Mouse (Mus musculus): ENCODE data around the gene Prc1. TPM values are rescaled to one million over a fixed set of nuclear protein-coding genes. Genes with fewer than 3 reads are reported as not detected.
A peak's percentile ranks its signal among the peaks of the same experiment; 100 is the strongest.
"Not testable (repeated sequence)": the region's sequence is repeated elsewhere in the genome, so short reads cannot be mapped to it uniquely, and the experiment has no call there.

Prc1 gene
- polyA plus RNA-seq, 1 experiment from 2014 or later = 177 TPM

DNA sequence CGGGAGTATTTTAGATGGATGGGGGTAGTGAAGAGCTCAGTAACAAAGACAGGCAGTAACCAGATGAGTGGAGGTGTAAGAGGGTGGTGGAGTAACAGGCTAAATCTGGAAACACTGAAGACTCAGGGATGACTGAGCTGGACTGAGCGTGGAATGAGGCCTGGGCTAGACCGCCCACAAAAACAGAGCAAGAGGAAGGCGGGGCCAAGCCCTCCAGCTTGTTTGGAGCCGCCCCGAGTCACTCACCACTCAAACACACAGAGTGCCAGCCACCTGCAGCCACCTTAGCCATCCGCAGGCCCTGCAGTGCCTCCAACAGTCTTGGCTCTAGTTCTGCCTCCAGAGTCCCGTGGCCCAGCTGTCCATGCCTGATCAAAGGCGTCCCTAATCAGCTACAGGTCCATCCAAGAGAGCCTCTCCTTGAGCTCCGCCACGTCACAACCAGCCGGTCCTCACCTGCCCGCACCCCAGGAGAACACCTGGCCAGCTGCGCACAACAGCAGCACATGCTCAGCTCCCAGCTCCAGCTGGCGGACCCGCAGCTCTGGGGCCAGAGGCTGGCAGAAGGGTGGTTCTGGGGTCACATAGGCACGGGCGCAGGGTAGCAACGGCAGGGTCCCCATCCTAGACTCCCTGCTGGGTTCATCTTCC lies 25.7 kb downstream of the Prc1 start:
- Histone ChIP-seq H3K9ac (no peak overlapping the region), H3K4me1 (peaks cover 12% of the 10 kb centered on the region), H3K9me3 (no peaks in the 10 kb centered on the region; the same call in 1 of the 2 replicates), H3K4me2 (no peak overlapping the region), H3K36me3 (peaks cover 38% of the 10 kb centered on the region), H3K27me3 (no peaks in the 10 kb centered on the region), H3K4me3 (no peak overlapping the region), H3K27ac (no peak overlapping the region)
- WGBS = 67% methylated on average over 19 of the region's 19 CpGs
- no peak for ATAC-seq (ENCODE audit: borderline replicate concordance, extremely low read depth, low FRiP score, low TSS enrichment)

DNA sequence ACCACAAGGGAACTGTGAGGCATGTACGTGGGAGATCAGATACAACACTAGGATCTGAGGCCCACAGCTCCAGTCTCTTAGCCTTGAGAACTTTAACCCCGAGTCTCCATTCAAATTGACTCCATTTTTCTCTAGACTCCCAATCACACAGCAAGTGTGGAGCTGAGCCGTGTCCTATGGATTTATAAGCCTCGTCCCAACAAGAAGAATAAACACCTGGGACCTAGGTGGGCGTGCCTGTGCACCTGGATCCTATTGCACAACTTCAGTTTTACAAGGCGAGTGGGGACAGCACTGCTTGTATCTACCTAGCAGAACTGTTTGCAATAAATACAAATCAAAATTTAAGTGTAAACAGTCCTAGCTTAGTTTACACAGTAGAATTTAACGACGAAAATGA lies 29.1 kb downstream of the Prc1 start:
- 15% methylated on average over 8 of the region's 8 CpGs for WGBS
- Histone ChIP-seq H3K9ac (peak overlapping the region; percentile 57), H3K9me3 (no peaks in the 10 kb centered on the region), H3K27me3 (no peaks in the 10 kb centered on the region), H3K4me2 (peak overlapping the region; percentile 76), H3K36me3 (peaks cover 43% of the 10 kb centered on the region), H3K27ac (peak overlapping the region; percentile 93), H3K4me1 (peaks cover 16% of the 10 kb centered on the region), H3K4me3 (peak overlapping the region; percentile 77)
- no peak for ATAC-seq (ENCODE audit: borderline replicate concordance, extremely low read depth, low FRiP score, low TSS enrichment)

DNA sequence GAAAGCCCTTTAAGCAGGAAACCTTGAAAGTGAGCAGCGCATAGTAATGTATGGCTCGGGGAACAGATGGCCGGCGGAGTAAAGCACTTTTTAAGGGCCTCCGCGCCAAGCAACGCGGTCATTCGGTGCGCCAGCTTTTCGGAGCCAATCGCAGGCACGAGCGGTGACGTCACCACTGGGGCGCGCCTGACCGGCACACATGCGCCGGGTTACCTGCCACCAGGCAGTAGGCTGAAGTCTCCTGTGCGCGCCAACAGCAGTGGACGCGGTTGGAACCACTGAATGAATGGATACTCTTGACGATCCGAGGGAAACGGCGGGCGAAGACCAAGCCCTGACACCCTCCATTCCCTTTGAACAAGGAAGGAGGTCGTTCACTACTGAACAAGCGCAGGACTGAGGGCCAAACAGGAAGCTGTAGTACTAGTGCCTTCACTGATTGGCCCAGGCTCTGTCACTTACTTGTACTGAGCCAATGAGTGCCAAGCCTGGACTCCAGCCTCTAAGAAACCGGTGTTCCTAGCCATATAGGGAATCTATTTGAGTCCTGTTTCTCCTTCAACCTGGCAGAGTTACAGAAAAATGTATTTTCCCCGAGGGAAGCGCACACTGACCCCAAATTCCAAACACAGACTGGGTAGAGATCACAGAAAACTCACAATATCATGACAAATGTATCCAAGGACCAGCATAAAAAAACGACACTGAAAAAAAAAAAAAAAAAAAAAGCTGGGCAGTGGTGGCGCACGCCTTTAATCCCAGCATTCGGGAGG lies 30.0 kb downstream of the Prc1 start, which contains the start of gene Rccd1:
Gene Rccd1 (minus strand): TSS at position 412 of the 773 bp plus-strand sequence.
- ATAC-seq (ENCODE audit: borderline replicate concordance, extremely low read depth, low FRiP score, low TSS enrichment) = peak; percentile 99
- H3K27me3 ChIP-seq = no peaks in the 10 kb centered on the region
- peak within 1 kb of the TSS; percentile 76 for H3K4me2 ChIP-seq
- peaks cover 46% of the 10 kb centered on the region for H3K36me3 ChIP-seq
- peak within 1 kb of the TSS; percentile 77 for H3K4me3 ChIP-seq
- H3K4me1 ChIP-seq = peaks cover 16% of the 10 kb centered on the region
- 2% methylated on average over 38 of the region's 38 CpGs for WGBS
- H3K27ac ChIP-seq = peak within 1 kb of the TSS; percentile 93
- H3K9me3 ChIP-seq = no peaks in the 10 kb centered on the region
- peak within 1 kb of the TSS; percentile 57 for H3K9ac ChIP-seq

DNA sequence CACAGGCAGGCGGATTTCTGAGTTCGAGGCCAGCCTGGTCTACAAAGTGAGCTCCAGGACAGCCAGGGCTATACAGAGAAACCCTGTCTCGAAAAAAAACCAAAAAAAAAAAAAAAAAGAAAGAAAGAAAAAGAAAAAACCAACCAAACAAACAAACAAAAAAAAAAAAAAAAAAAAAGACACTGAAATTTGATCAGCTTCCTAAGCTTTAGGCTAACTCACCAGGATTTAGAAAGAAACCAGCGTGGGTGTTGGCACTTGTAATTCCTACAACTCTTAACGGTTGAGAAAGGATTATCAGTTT lies 30.5 kb downstream of the Prc1 start:
- not testable (repeated sequence) for H3K9ac ChIP-seq
- H3K36me3 ChIP-seq = peaks cover 50% of the 10 kb centered on the region
- 42% methylated on average over 5 of the region's 5 CpGs for WGBS

GRCm38 (mm10) chr7:80325292-80325868 lies 31.1 kb downstream of the Prc1 start:
- H3K27ac ChIP-seq = peak overlapping the region; percentile 93; the same call in 1 of the 2 replicates
- no peak for ATAC-seq (ENCODE audit: borderline replicate concordance, extremely low read depth, low FRiP score, low TSS enrichment)
- H3K9me3 ChIP-seq = no peaks in the 10 kb centered on the region
- no peak overlapping the region for H3K9ac ChIP-seq
- H3K4me2 ChIP-seq = no peak overlapping the region
- H3K27me3 ChIP-seq = no peaks in the 10 kb centered on the region
- peaks cover 16% of the 10 kb centered on the region for H3K4me1 ChIP-seq
- WGBS = 94% methylated on average over 16 of the region's 16 CpGs
- no peak overlapping the region for H3K4me3 ChIP-seq
- H3K36me3 ChIP-seq = peaks cover 56% of the 10 kb centered on the region

More for the DNA sequence above, 30.5 kb downstream of the Prc1 start:
- not testable (repeated sequence) for ATAC-seq (ENCODE audit: borderline replicate concordance, extremely low read depth, low FRiP score, low TSS enrichment); H3K4me3 ChIP-seq; H3K9me3 ChIP-seq; H3K27me3 ChIP-seq
- H3K27ac ChIP-seq = peak overlapping the region; percentile 93
- H3K4me2 ChIP-seq = peak overlapping the region; percentile 76
- H3K4me1 ChIP-seq = peaks cover 16% of the 10 kb centered on the region

GRCm38 (mm10) chr7:80326076-80326475 lies 31.8 kb downstream of the Prc1 start:
- no peak for ATAC-seq (ENCODE audit: borderline replicate concordance, extremely low read depth, low FRiP score, low TSS enrichment)
- H3K4me3 ChIP-seq = no peak overlapping the region
- H3K9me3 ChIP-seq = no peaks in the 10 kb centered on the region
- H3K27me3 ChIP-seq = no peaks in the 10 kb centered on the region
- H3K27ac ChIP-seq = no peak overlapping the region
- H3K36me3 ChIP-seq = peaks cover 56% of the 10 kb centered on the region
- no peak overlapping the region for H3K9ac ChIP-seq
- H3K4me1 ChIP-seq = peaks cover 16% of the 10 kb centered on the region
- no peak overlapping the region for H3K4me2 ChIP-seq
- 96% methylated on average over 19 of the region's 19 CpGs for WGBS

GRCm38 (mm10) chr7:80330278-80330677 lies 36.0 kb downstream of the Prc1 start:
- H3K9ac ChIP-seq = no peak overlapping the region
- H3K4me1 ChIP-seq = peaks cover 1% of the 10 kb centered on the region; the same call in 1 of the 2 replicates
- H3K27me3 ChIP-seq = no peaks in the 10 kb centered on the region
- H3K36me3 ChIP-seq = peaks cover 92% of the 10 kb centered on the region
- 87% methylated on average over 8 of the region's 8 CpGs for WGBS
- H3K9me3 ChIP-seq = no peaks in the 10 kb centered on the region
- no peak overlapping the region for H3K4me3 ChIP-seq
- ATAC-seq (ENCODE audit: borderline replicate concordance, extremely low read depth, low FRiP score, low TSS enrichment) = no peak
- H3K4me2 ChIP-seq = no peak overlapping the region
- H3K27ac ChIP-seq = no peak overlapping the region

DNA sequence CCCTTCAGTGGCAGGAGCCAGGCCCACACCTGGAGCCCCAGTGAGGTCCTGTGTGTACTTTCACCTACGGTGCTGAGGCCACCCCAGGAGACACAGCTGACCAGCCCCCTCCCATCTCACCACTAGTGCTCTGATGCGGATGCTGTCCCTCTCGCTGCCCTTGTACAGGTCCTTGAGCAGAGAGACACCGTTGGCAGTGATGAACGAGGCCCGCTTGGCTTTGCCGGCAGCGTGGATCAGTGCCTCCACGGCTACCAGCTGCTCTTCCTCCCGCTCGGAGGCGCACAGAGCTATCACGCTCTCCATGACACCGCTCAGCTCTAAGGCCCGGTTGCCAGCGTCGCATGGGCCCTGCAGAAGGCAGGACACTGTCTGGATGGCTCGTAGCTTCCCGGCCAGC lies 37.2 kb downstream of the Prc1 start:
- no peak overlapping the region for H3K27ac ChIP-seq
- no peaks in the 10 kb centered on the region for H3K4me1 ChIP-seq
- H3K4me3 ChIP-seq = no peak overlapping the region
- H3K27me3 ChIP-seq = no peaks in the 10 kb centered on the region
- 93% methylated on average over 19 of the region's 19 CpGs for WGBS
- no peaks in the 10 kb centered on the region for H3K9me3 ChIP-seq
- no peak overlapping the region for H3K9ac ChIP-seq
- no peak for ATAC-seq (ENCODE audit: borderline replicate concordance, extremely low read depth, low FRiP score, low TSS enrichment)
- no peak overlapping the region for H3K4me2 ChIP-seq
- peaks cover 92% of the 10 kb centered on the region for H3K36me3 ChIP-seq

GRCm38 (mm10) chr7:80334848-80335247 lies 40.6 kb downstream of the Prc1 start:
- peaks cover 14% of the 10 kb centered on the region for H3K4me1 ChIP-seq
- no peak overlapping the region for H3K4me3 ChIP-seq
- no peaks in the 10 kb centered on the region for H3K27me3 ChIP-seq
- WGBS = 83% methylated on average over 4 of the region's 4 CpGs
- no peak for ATAC-seq (ENCODE audit: borderline replicate concordance, extremely low read depth, low FRiP score, low TSS enrichment)
- no peak overlapping the region for H3K9ac ChIP-seq
- no peaks in the 10 kb centered on the region for H3K9me3 ChIP-seq
- peaks cover 74% of the 10 kb centered on the region for H3K36me3 ChIP-seq
- H3K4me2 ChIP-seq = no peak overlapping the region
- no peak overlapping the region for H3K27ac ChIP-seq

DNA sequence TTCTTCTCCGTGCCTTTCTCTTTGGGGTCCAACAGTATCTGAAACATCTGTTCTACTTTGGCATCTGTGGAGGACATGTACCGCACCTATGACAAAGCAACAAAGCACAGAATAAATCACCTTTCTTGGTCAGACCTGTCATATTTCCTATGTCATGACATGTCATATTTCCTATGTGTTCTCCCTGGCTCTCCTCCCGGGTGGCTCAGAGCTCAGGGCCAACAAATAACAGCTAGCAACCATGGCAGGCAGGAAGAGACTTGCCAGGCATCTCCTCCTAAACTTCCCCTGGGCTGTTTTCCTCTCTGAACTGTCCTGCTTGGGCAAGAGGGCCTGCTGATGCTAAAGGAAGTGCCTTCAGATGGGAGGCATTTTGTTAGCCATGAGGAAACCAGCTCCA lies 42.7 kb downstream of the Prc1 start:
- no peak for ATAC-seq (ENCODE audit: borderline replicate concordance, extremely low read depth, low FRiP score, low TSS enrichment)
- no peak overlapping the region for H3K4me3 ChIP-seq
- H3K36me3 ChIP-seq = peaks cover 53% of the 10 kb centered on the region
- whole genome bisulfite sequencing = 84% methylated on average over 3 of the region's 3 CpGs
- no peak overlapping the region for H3K27ac ChIP-seq
- H3K9ac ChIP-seq = no peak overlapping the region
- no peaks in the 10 kb centered on the region for H3K9me3 ChIP-seq
- H3K4me2 ChIP-seq = no peak overlapping the region
- peaks cover 24% of the 10 kb centered on the region for H3K4me1 ChIP-seq
- no peaks in the 10 kb centered on the region for H3K27me3 ChIP-seq

DNA sequence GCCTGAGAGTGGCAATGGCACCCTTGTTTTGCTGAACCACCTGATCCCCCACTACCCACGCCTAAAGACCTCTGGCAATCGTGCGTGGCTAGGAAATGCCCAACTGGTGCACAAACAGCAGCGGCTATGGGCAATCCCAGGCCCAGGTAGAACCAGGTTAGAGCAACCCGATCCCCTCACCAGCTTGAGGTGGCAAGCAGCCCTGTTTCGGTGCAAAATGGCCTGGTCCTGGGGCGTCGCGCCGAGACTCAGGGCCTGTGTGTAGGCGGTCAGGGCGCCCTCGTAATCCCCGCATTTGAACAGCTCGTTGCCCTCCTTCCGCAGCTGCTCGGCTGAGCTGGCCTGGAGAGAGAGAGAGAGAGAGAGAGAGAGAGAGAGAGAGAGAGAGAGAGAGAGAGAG lies 45.1 kb downstream of the Prc1 start:
- Histone ChIP-seq H3K4me3 (peak overlapping the region; percentile 61), H3K9me3 (no peaks in the 10 kb centered on the region), H3K4me2 (peak overlapping the region; percentile 81), H3K4me1 (peaks cover 37% of the 10 kb centered on the region), H3K27ac (no peak overlapping the region; the same call in 1 of the 2 replicates), H3K9ac (peak overlapping the region; percentile 66), H3K36me3 (peaks cover 32% of the 10 kb centered on the region), H3K27me3 (no peaks in the 10 kb centered on the region)
- no peak for ATAC-seq (ENCODE audit: borderline replicate concordance, extremely low read depth, low FRiP score, low TSS enrichment)
- 6% methylated on average over 17 of the region's 17 CpGs for WGBS

Measured in lung, embryonic 15.5 days (tissue).